Mouse (Mus musculus) heart, adult 11 months (tissue): ENCODE results near the gene Supt20.

Experiments used
- DNase-seq: peaks from one replicate; pipeline ENCODE4 v3.0.0; 2022

Gene Supt20

GRCm38 (mm10) chr3:54708972-54709371 is 16.4 kb downstream of the Supt20 start:
- DNase-seq, result peak; percentile 94

GRCm38 (mm10) chr3:54714253-54714652 is 21.6 kb downstream of the Supt20 start, which contains the start of gene Gm21958:
Gm21958 (minus strand) TSS chr3:54714353.
- DNase-seq, result peak; percentile 60

GRCm38 (mm10) chr3:54715461-54715860 is 22.9 kb downstream of the Supt20 start:
- peak; percentile 52 for DNase-seq

GRCm38 (mm10) chr3:54717348-54717747 is 24.7 kb downstream of the Supt20 start:
- DNase-seq, result peak; percentile 75

- DNase-seq, result peak; percentile 89
These were observed 26.3 kb downstream of the Supt20 start for GRCm38 (mm10) chr3:54718947-54719346.

- DNase-seq, result peak; percentile 88
These were observed 31.3 kb downstream of the Supt20 start for GRCm38 (mm10) chr3:54723741-54724500.

GRCm38 (mm10) chr3:54725344-54725743 is 32.7 kb downstream of the Supt20 start:
- no peak for DNase-seq

- peak; percentile 17 for DNase-seq
These were observed 35.0 kb downstream of the Supt20 start for GRCm38 (mm10) chr3:54727588-54727987.

GRCm38 (mm10) chr3:54728100-54728499 is 35.5 kb downstream of the Supt20 start:
- peak; percentile 83 for DNase-seq

- no peak for DNase-seq
These were observed 39.1 kb downstream of the Supt20 start for GRCm38 (mm10) chr3:54731626-54732150.

GRCm38 (mm10) chr3:54732371-54732770 is 39.8 kb downstream of the Supt20 start:
- DNase-seq, result no peak

- DNase-seq, result peak; percentile 99
These were observed 42.0 kb downstream of the Supt20 start for GRCm38 (mm10) chr3:54734411-54735246.

- peak; percentile 98 for DNase-seq
These were observed 42.8 kb downstream of the Supt20 start, which contains the start of the genes Exosc8 and Alg5 for GRCm38 (mm10) chr3:54735247-54736046. Exosc8 (minus strand) TSS chr3:54735393. Alg5 (plus strand) TSS chr3:54735539.

- DNase-seq, result peak; percentile 83
These were observed 43.7 kb downstream of the Supt20 start for GRCm38 (mm10) chr3:54736101-54736927.

GRCm38 (mm10) chr3:54737317-54737716 is 44.7 kb downstream of the Supt20 start:
- peak; percentile 53 for DNase-seq

- DNase-seq, result no peak
These were observed 49.4 kb downstream of the Supt20 start for GRCm38 (mm10) chr3:54741965-54742364.

- DNase-seq, result no peak
These were observed 53.2 kb downstream of the Supt20 start for GRCm38 (mm10) chr3:54745799-54746198.

GRCm38 (mm10) chr3:54753411-54753810 is 60.8 kb downstream of the Supt20 start:
- DNase-seq, result no peak

GRCm38 (mm10) chr3:54755145-54756041 is 62.8 kb downstream of the Supt20 start, which contains the start of gene Smad9:
Smad9 (plus strand) TSS chr3:54755582.
- peak; percentile 96 for DNase-seq

GRCm38 (mm10) chr3:54756058-54756457 is 63.5 kb downstream of the Supt20 start:
- no peak for DNase-seq
